Mouse (Mus musculus): ENCODE data around the gene Ppp1r1a.

The Ppp1r1a gene

GRCm38 (mm10) chr15:103514914-103515313 is 22.9 kb downstream of the Ppp1r1a start:
- no peak for DNase-seq (ENCODE audit: low spot score in 2 of 2)

GRCm38 (mm10) chr15:103514119-103514518 is 23.7 kb downstream of the Ppp1r1a start:
- peak in 1 of 2 experiments; percentile 80 for DNase-seq (ENCODE audit: low spot score in 2 of 2)

GRCm38 (mm10) chr15:103513621-103514031 is 24.2 kb downstream of the Ppp1r1a start:
- peak in 1 of 2 experiments; percentile 46 for DNase-seq (ENCODE audit: low spot score in 2 of 2)

- no peak for DNase-seq (ENCODE audit: low spot score in 2 of 2)
Observed at GRCm38 (mm10) chr15:103511652-103512051, 26.2 kb downstream of the Ppp1r1a start.

- no peak for DNase-seq (ENCODE audit: low spot score in 2 of 2)
Observed at GRCm38 (mm10) chr15:103509317-103509716, 28.5 kb downstream of the Ppp1r1a start.

- DNase-seq (ENCODE audit: low spot score in 2 of 2): peak in 1 of 2 experiments; percentile 22
Observed at GRCm38 (mm10) chr15:103503660-103504059, 34.1 kb downstream of the Ppp1r1a start.

- DNase-seq (ENCODE audit: low spot score in 2 of 2): no peak
Observed at GRCm38 (mm10) chr15:103503251-103503600, 34.6 kb downstream of the Ppp1r1a start.

- peak in 1 of 2 experiments; percentile 60 for DNase-seq (ENCODE audit: low spot score in 2 of 2)
Observed at GRCm38 (mm10) chr15:103502435-103503250, 35.2 kb downstream of the Ppp1r1a start, which contains the start of gene Pde1b. Pde1b (plus strand) TSS chr15:103503034.

- DNase-seq (ENCODE audit: low spot score in 2 of 2): no peak
Observed at GRCm38 (mm10) chr15:103501186-103501585, 36.6 kb downstream of the Ppp1r1a start.

- DNase-seq (ENCODE audit: low spot score in 2 of 2): no peak
Observed at GRCm38 (mm10) chr15:103500723-103501122, 37.1 kb downstream of the Ppp1r1a start.

- no peak for DNase-seq (ENCODE audit: low spot score in 2 of 2)
Observed at GRCm38 (mm10) chr15:103498157-103498556, 39.6 kb downstream of the Ppp1r1a start.

- no peak for DNase-seq (ENCODE audit: low spot score in 2 of 2)
Observed at GRCm38 (mm10) chr15:103496204-103497140, 41.3 kb downstream of the Ppp1r1a start.

- no peak for DNase-seq (ENCODE audit: low spot score in 2 of 2)
Observed at GRCm38 (mm10) chr15:103488336-103488735, 49.5 kb downstream of the Ppp1r1a start.

- DNase-seq (ENCODE audit: low spot score in 2 of 2): no peak
Observed at GRCm38 (mm10) chr15:103486658-103487057, 51.1 kb downstream of the Ppp1r1a start.

- DNase-seq (ENCODE audit: low spot score in 2 of 2): no peak
Observed at GRCm38 (mm10) chr15:103485106-103485505, 52.7 kb downstream of the Ppp1r1a start.

GRCm38 (mm10) chr15:103484490-103484889 is 53.3 kb downstream of the Ppp1r1a start:
- no peak for DNase-seq (ENCODE audit: low spot score in 2 of 2)

- peak in 1 of 2 experiments; percentile 60 for DNase-seq (ENCODE audit: low spot score in 2 of 2)
Observed at GRCm38 (mm10) chr15:103482488-103482887, 55.3 kb downstream of the Ppp1r1a start.

Data from cerebellum, postnatal 4 days (tissue).